In the genomic region with DNA sequence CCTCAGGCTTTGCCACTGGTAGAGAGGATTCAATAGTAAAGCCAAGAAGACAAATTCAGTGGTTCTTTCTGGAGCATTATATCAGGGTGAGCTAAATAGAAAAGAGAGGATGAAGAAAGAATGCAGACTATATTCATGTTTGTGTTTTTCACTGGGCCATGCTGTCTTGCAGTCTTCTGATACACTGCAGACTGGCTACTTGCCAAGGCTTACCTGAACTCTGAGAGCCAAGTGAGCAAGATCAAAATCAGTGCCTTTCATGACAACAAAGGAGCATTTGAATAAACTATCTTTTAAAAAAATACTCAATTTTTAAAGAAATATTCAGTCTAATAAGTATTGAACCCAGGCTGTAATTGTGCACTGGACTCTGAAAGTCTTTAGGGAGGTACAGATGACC, we compare ENCODE assay signal across 25 mouse cellular contexts.
"Had no signal": no experiment of that assay in that cellular context is flagged by ENCODE, and none has a peak within 500 bp of the region (broad histone marks: within the 10 kb centered on the region; RNA-seq: fewer than 3 reads in every experiment).

No protein-coding gene starts in this region.

- ATAC-seq: hindbrain, embryonic 16.5 days; inflammation-experienced regulatory T-cells, adult 6 months; intestine, embryonic 15.5 days; intestine, postnatal 0 days; liver, postnatal 0 days had no signal

- H3K4me1 ChIP-seq: heart, embryonic 10.5 days; heart, embryonic 12.5 days; hindbrain, embryonic 10.5 days; hindbrain, embryonic 12.5 days; intestine, embryonic 15.5 days; limb, embryonic 10.5 days; limb, embryonic 12.5 days; liver, embryonic 13.5 days; liver, embryonic 15.5 days had no signal

- H3K4me3 ChIP-seq: gastrocnemius, adult 2 months; heart, embryonic 10.5 days; heart, embryonic 12.5 days; hindbrain, embryonic 10.5 days; hindbrain, embryonic 12.5 days; intestine, embryonic 15.5 days; limb, embryonic 10.5 days; limb, embryonic 12.5 days; liver, embryonic 13.5 days; liver, embryonic 15.5 days had no signal

- H3K27me3 ChIP-seq: heart, embryonic 12.5 days; hindbrain, embryonic 12.5 days; intestine, embryonic 15.5 days; limb, embryonic 12.5 days; liver, embryonic 13.5 days; liver, embryonic 15.5 days had no signal

- DNase-seq: gastrocnemius, adult 2 months; gastrocnemius, postnatal 10 days; gastrocnemius, postnatal 25 days; heart, adult 18-20 months; heart, postnatal 10 days; heart, postnatal 4 days; kidney, adult 18-20 months; kidney, adult 8-10 months; kidney, postnatal 10 days; kidney, postnatal 4 days; liver; liver, embryonic 13.5 days; liver, postnatal 0 days had no signal

- H3K27ac ChIP-seq: gastrocnemius, adult 2 months; heart, embryonic 10.5 days; hindbrain, embryonic 10.5 days; hindbrain, embryonic 12.5 days; hindbrain, embryonic 14.5 days; intestine, embryonic 15.5 days; limb, embryonic 10.5 days; limb, embryonic 12.5 days; liver, embryonic 13.5 days; liver, embryonic 15.5 days had no signal
